Mouse (Mus musculus): ENCODE results near the gene Anks3. TPM values are rescaled to one million over a fixed set of nuclear protein-coding genes. Genes with fewer than 3 reads are reported as not detected.

The Anks3 gene
- polyA plus RNA-seq, 1 experiment from 2014 or later, result 42.4 TPM

GRCm38 (mm10) chr16:4907972-4908371 lies 56.0 kb downstream of the Anks3 start:
- no peak overlapping the region for H3K4me2 ChIP-seq
- H3K36me3 ChIP-seq (ENCODE audit: control insufficient read depth, insufficient read depth, low read length), result no peaks in the 10 kb centered on the region
- ATAC-seq (ENCODE audit: low FRiP score), result no peak

GRCm38 (mm10) chr16:4907386-4907785 lies 56.6 kb downstream of the Anks3 start:
- WGBS, result 79% methylated on average over 2 of the region's 2 CpGs
- Histone ChIP-seq H3K27ac (ENCODE audit: low read depth, low read length) (no peak overlapping the region), H3K9ac (ENCODE audit: low read length) (no peak overlapping the region), H3K4me3 (ENCODE audit: low read depth, low read length) (no peak overlapping the region), H3K36me3 (ENCODE audit: control insufficient read depth, insufficient read depth, low read length) (no peaks in the 10 kb centered on the region), H3K9me3 (ENCODE audit: control insufficient read depth, low read length) (no peaks in the 10 kb centered on the region), H3K4me2 (no peak overlapping the region), H3K4me1 (ENCODE audit: control insufficient read depth, insufficient read depth, low read length) (no peaks in the 10 kb centered on the region), H3K27me3 (ENCODE audit: control insufficient read depth, insufficient read depth, low read length) (no peaks in the 10 kb centered on the region)
- ATAC-seq (ENCODE audit: low FRiP score) (no peak), DNase-seq (ENCODE audit: low spot score, missing footprints) (no peak)

More at GRCm38 (mm10) chr16:4907972-4908371, 56.0 kb downstream of the Anks3 start:
- 65% methylated on average over 5 of the region's 5 CpGs for WGBS
- H3K9me3 ChIP-seq (ENCODE audit: control insufficient read depth, low read length), result no peaks in the 10 kb centered on the region
- H3K9ac ChIP-seq (ENCODE audit: low read length), result no peak overlapping the region
- no peaks in the 10 kb centered on the region for H3K27me3 ChIP-seq (ENCODE audit: control insufficient read depth, insufficient read depth, low read length)
- H3K4me3 ChIP-seq (ENCODE audit: low read depth, low read length), result no peak overlapping the region
- H3K27ac ChIP-seq (ENCODE audit: low read depth, low read length), result no peak overlapping the region
- no peaks in the 10 kb centered on the region for H3K4me1 ChIP-seq (ENCODE audit: control insufficient read depth, insufficient read depth, low read length)
- DNase-seq (ENCODE audit: low spot score, missing footprints), result no peak

GRCm38 (mm10) chr16:4906559-4906958 lies 57.4 kb downstream of the Anks3 start:
- no peak overlapping the region for H3K9ac ChIP-seq (ENCODE audit: low read length)
- H3K4me2 ChIP-seq, result no peak overlapping the region
- no peak overlapping the region for H3K4me3 ChIP-seq (ENCODE audit: low read depth, low read length)
- ATAC-seq (ENCODE audit: low FRiP score) (no peak), DNase-seq (ENCODE audit: low spot score, missing footprints) (no peak)
- H3K27ac ChIP-seq (ENCODE audit: low read depth, low read length), result no peak overlapping the region
- no peaks in the 10 kb centered on the region for H3K9me3 ChIP-seq (ENCODE audit: control insufficient read depth, low read length)
- no peaks in the 10 kb centered on the region for H3K4me1 ChIP-seq (ENCODE audit: control insufficient read depth, insufficient read depth, low read length)
- H3K36me3 ChIP-seq (ENCODE audit: control insufficient read depth, insufficient read depth, low read length), result no peaks in the 10 kb centered on the region
- H3K27me3 ChIP-seq (ENCODE audit: control insufficient read depth, insufficient read depth, low read length), result no peaks in the 10 kb centered on the region

GRCm38 (mm10) chr16:4905591-4905990 lies 58.4 kb downstream of the Anks3 start:
- H3K9me3 ChIP-seq (ENCODE audit: control insufficient read depth, low read length), result no peaks in the 10 kb centered on the region
- H3K27me3 ChIP-seq (ENCODE audit: control insufficient read depth, insufficient read depth, low read length), result no peaks in the 10 kb centered on the region
- no peak overlapping the region for H3K27ac ChIP-seq (ENCODE audit: low read depth, low read length)
- DNase-seq (ENCODE audit: low spot score, missing footprints), result no peak
- no peak overlapping the region for H3K9ac ChIP-seq (ENCODE audit: low read length)
- ATAC-seq (ENCODE audit: low FRiP score), result no peak
- H3K4me2 ChIP-seq, result no peak overlapping the region
- WGBS, result 75% methylated on average over 1 of the region's 1 CpGs
- no peak overlapping the region for H3K4me3 ChIP-seq (ENCODE audit: low read depth, low read length)
- no peaks in the 10 kb centered on the region for H3K4me1 ChIP-seq (ENCODE audit: control insufficient read depth, insufficient read depth, low read length)
- H3K36me3 ChIP-seq (ENCODE audit: control insufficient read depth, insufficient read depth, low read length), result no peaks in the 10 kb centered on the region

- Histone ChIP-seq H3K27ac (ENCODE audit: low read depth, low read length) (no peak overlapping the region), H3K9ac (ENCODE audit: low read length) (no peak overlapping the region), H3K4me2 (no peak overlapping the region), H3K9me3 (ENCODE audit: control insufficient read depth, low read length) (no peaks in the 10 kb centered on the region), H3K27me3 (ENCODE audit: control insufficient read depth, insufficient read depth, low read length) (no peaks in the 10 kb centered on the region), H3K4me1 (ENCODE audit: control insufficient read depth, insufficient read depth, low read length) (no peaks in the 10 kb centered on the region), H3K4me3 (ENCODE audit: low read depth, low read length) (no peak overlapping the region), H3K36me3 (ENCODE audit: control insufficient read depth, insufficient read depth, low read length) (no peaks in the 10 kb centered on the region)
- WGBS, result 89% methylated on average over 3 of the region's 3 CpGs
- ATAC-seq (ENCODE audit: low FRiP score), result no peak
- no peak for DNase-seq (ENCODE audit: low spot score, missing footprints)
Observed at GRCm38 (mm10) chr16:4904878-4905277, 59.1 kb downstream of the Anks3 start.

GRCm38 (mm10) chr16:4903491-4904102 lies 60.4 kb downstream of the Anks3 start:
- no peak for ATAC-seq (ENCODE audit: low FRiP score)
- DNase-seq (ENCODE audit: low spot score, missing footprints), result peak; percentile 75
- Histone ChIP-seq H3K9ac (ENCODE audit: low read length) (no peak overlapping the region), H3K9me3 (ENCODE audit: control insufficient read depth, low read length) (no peaks in the 10 kb centered on the region), H3K36me3 (ENCODE audit: control insufficient read depth, insufficient read depth, low read length) (no peaks in the 10 kb centered on the region), H3K4me3 (ENCODE audit: low read depth, low read length) (no peak overlapping the region), H3K27ac (ENCODE audit: low read depth, low read length) (no peak overlapping the region), H3K27me3 (ENCODE audit: control insufficient read depth, insufficient read depth, low read length) (no peaks in the 10 kb centered on the region), H3K4me2 (no peak overlapping the region), H3K4me1 (ENCODE audit: control insufficient read depth, insufficient read depth, low read length) (no peaks in the 10 kb centered on the region)
- 83% methylated on average over 6 of the region's 6 CpGs for WGBS

- Histone ChIP-seq H3K36me3 (ENCODE audit: control insufficient read depth, insufficient read depth, low read length) (no peaks in the 10 kb centered on the region), H3K9me3 (ENCODE audit: control insufficient read depth, low read length) (no peaks in the 10 kb centered on the region), H3K27me3 (ENCODE audit: control insufficient read depth, insufficient read depth, low read length) (no peaks in the 10 kb centered on the region), H3K27ac (ENCODE audit: low read depth, low read length) (no peak overlapping the region), H3K9ac (ENCODE audit: low read length) (no peak overlapping the region), H3K4me2 (no peak overlapping the region), H3K4me1 (ENCODE audit: control insufficient read depth, insufficient read depth, low read length) (no peaks in the 10 kb centered on the region), H3K4me3 (ENCODE audit: low read depth, low read length) (no peak overlapping the region)
- ATAC-seq (ENCODE audit: low FRiP score), result no peak
- DNase-seq (ENCODE audit: low spot score, missing footprints), result no peak
- WGBS, result 81% methylated on average over 2 of the region's 2 CpGs
Observed at GRCm38 (mm10) chr16:4902390-4902789, 61.6 kb downstream of the Anks3 start.

GRCm38 (mm10) chr16:4901167-4901566 lies 62.8 kb downstream of the Anks3 start:
- Histone ChIP-seq H3K4me3 (ENCODE audit: low read depth, low read length) (no peak overlapping the region), H3K36me3 (ENCODE audit: control insufficient read depth, insufficient read depth, low read length) (no peaks in the 10 kb centered on the region), H3K27me3 (ENCODE audit: control insufficient read depth, insufficient read depth, low read length) (no peaks in the 10 kb centered on the region), H3K27ac (ENCODE audit: low read depth, low read length) (no peak overlapping the region), H3K9me3 (ENCODE audit: control insufficient read depth, low read length) (no peaks in the 10 kb centered on the region), H3K4me1 (ENCODE audit: control insufficient read depth, insufficient read depth, low read length) (no peaks in the 10 kb centered on the region), H3K4me2 (no peak overlapping the region), H3K9ac (ENCODE audit: low read length) (no peak overlapping the region)
- DNase-seq (ENCODE audit: low spot score, missing footprints) (peak; percentile 80), ATAC-seq (ENCODE audit: low FRiP score) (no peak)
- 60% methylated on average over 7 of the region's 7 CpGs for WGBS

- 92% methylated on average over 2 of the region's 2 CpGs for WGBS
- no peak overlapping the region for H3K9ac ChIP-seq (ENCODE audit: low read length)
- H3K4me1 ChIP-seq (ENCODE audit: control insufficient read depth, insufficient read depth, low read length), result no peaks in the 10 kb centered on the region
- H3K9me3 ChIP-seq (ENCODE audit: control insufficient read depth, low read length), result no peaks in the 10 kb centered on the region
- ATAC-seq (ENCODE audit: low FRiP score), result no peak
- no peaks in the 10 kb centered on the region for H3K36me3 ChIP-seq (ENCODE audit: control insufficient read depth, insufficient read depth, low read length)
- no peak for DNase-seq (ENCODE audit: low spot score, missing footprints)
- no peak overlapping the region for H3K27ac ChIP-seq (ENCODE audit: low read depth, low read length)
- no peaks in the 10 kb centered on the region for H3K27me3 ChIP-seq (ENCODE audit: control insufficient read depth, insufficient read depth, low read length)
- H3K4me2 ChIP-seq, result no peak overlapping the region
- no peak overlapping the region for H3K4me3 ChIP-seq (ENCODE audit: low read depth, low read length)
Observed at GRCm38 (mm10) chr16:4899711-4900110, 64.3 kb downstream of the Anks3 start.

Data from midbrain, embryonic 11.5 days (tissue).